Mouse (Mus musculus): ENCODE measurements around the gene Homer3.

The Homer3 gene

GRCm38 (mm10) chr8:70332878-70333202 lies 50.2 kb downstream of the Homer3 start:
- DNase-seq (ENCODE audit: low read depth, low spot score): no peak

DNA sequence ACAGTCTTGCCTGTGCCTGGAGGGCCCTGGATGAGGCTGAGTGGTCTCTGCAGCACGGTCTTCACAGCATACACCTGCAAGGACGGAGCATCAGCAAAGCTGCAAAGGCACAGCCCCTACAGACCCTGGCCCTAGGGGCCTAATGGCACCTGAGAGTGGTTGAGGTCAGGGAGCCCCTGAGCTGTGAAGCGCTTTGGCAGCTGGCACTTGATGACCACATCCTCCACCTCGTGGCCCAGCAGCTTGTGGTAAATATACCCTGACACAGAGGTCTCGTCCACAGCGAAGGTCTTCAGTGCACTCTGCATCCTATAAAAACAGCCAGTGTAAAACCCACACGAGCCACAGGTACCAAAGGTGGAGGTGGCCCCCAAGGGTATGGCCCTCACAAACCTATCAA lies 56.3 kb downstream of the Homer3 start:
- DNase-seq (ENCODE audit: low read depth, low spot score): no peak

DNA sequence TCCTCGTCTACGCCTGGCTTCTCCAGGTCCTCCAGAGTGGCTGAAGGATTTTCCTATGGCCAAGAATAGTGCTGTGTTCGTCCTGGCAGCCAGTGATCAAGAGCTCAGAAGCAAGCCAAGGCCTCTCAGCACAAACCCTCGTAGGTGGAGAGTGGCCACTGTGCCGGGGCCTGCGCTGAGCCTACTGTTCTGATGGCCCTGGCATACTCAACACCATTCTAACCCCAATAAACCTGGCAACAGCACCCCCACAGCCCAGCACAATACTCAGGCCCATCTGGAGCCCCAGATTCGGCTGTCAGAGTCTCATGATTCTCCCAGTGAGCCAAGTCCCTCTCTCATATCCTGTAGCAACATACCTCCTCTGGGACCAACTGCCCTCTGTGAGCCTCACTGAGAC lies 58.0 kb downstream of the Homer3 start:
- DNase-seq (ENCODE audit: low read depth, low spot score): no peak

DNA sequence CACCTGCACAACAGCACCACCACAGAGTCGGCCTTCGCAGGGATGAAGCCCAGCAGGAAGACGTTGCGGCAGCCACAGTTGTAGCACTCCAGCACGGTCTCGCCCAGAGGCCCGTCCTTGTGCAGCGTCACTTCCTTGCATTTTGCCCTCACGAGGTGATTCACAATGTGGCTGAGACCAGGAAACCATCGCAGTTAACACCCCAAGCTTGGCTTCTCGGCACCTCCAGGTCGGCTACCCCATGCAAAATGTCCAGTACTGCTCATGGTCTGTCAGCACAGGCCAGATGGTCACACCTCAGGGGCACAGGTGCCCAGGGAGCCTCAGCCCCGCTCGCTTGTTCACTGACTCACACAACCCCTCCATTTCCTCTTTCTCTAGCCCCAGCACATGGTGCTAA lies 59.4 kb downstream of the Homer3 start:
- no peak for DNase-seq (ENCODE audit: low read depth, low spot score)

DNA sequence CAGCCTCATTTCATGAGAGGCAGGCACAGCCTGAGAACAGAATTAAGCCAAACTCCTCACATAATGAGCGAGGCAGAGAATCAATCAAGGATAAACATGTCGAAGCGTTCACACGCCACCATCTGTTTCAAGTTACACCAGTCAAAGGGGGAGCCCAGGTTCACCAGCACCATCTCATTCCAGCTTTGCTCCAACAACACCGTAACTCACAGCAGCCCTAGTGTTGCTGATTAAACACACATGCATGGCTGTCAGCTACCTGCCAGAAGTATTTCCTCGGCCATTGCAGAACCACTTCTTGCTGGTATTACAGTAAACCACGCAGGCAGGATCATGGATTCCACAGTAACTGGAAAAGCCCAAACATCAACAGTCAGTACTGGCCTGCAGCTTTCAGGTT lies 60.4 kb downstream of the Homer3 start:
- DNase-seq (ENCODE audit: low read depth, low spot score): no peak

DNA sequence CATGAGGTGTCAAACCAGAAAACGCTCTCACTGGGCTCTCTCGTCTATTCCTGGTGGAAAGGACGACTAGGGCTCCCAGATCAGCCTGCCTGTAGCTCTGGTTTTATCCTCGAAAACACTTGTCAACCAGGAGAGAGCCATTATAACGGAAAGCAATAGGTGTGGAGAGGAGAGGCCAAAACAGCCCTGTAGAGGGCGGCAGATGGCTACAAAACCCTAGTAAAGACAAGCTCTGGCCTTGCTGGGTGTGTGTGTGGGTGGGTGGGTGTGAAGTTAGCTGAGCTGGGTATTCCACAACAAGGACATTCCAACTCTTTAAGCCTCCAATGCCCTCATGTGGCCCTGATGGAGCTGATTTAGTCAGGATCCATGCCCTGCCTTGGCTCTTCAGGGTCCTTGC lies 61.1 kb downstream of the Homer3 start:
- peak; percentile 34 for DNase-seq (ENCODE audit: low read depth, low spot score)
